Mouse (Mus musculus) cerebellum, adult 11 months (tissue): ENCODE measurements around the gene Elmod2.

Experiments used
- DNase-seq: peaks from one replicate; pipeline ENCODE4 v3.0.0; 2022

The Elmod2 gene

GRCm38 (mm10) chr8:83274470-83274869 is 57.8 kb downstream of the Elmod2 start:
- no peak for DNase-seq

GRCm38 (mm10) chr8:83272464-83272863 is 59.8 kb downstream of the Elmod2 start:
- DNase-seq = no peak

DNA sequence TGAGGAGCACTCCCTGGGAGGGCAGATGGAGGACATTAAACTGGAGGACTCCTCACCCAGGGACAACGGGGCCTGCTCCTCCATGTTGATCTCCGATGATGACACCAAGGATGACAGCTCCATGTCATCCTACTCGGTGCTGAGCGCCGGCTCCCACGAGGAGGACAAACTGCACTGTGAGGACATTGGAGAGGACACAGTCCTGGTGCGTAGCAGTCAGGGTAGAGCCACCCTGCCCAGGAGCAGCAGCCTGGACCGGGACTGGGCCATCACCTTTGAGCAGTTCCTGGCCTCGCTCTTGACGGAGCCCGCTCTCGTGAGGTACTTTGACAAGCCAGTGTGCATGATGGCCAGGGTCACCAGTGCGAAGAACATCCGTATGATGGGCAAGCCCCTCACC is 61.1 kb downstream of the Elmod2 start:
- no peak for DNase-seq
